Mouse (Mus musculus) limb, embryonic 14.5 days (tissue): ENCODE measurements at regions not wholly inside any gene's neighbourhood (a gene's known extent, or its start where the extent isn't known, plus 50 kb on each side); places are given as distances from the start of the nearest gene placed in this dataset.

Experiments
- ATAC-seq: fragments of 200-750 bp; cut with Nextera tagmentation; 2 replicates; pipeline ENCODE4 v1.8.0; 2017; ENCODE audit warnings: low read depth, moderate number of reproducible peaks, moderate TSS enrichment; ENCODE audit not compliant: low FRiP score
- DNase-seq: peaks from one replicate; pipeline ENCODE4 v3.0.0-alpha.2; 2015; ENCODE audit warnings: low spot score
- H3K27ac ChIP-seq: fragments of 300-500 bp; sonication (generic); replicated peaks from 2 replicates; pipeline ENCODE4 v1.5.1; 2014; ENCODE audit warnings: low read depth, mild to moderate bottlenecking, low read length, moderate library complexity, mixed read lengths
- H3K27me3 ChIP-seq: fragments of 300-500 bp; sonication (generic); 2 replicates; pipeline ENCODE4 v1.6.1; 2014; ENCODE audit warnings: low read length, mixed read lengths; ENCODE audit not compliant: control insufficient read depth, insufficient read depth
- H3K36me3 ChIP-seq: fragments of 300-500 bp; sonication (generic); 2 replicates; pipeline ENCODE4 v1.6.1; 2014; ENCODE audit warnings: mild to moderate bottlenecking, low read length, moderate library complexity, mixed read lengths; ENCODE audit not compliant: control insufficient read depth, insufficient read depth
- H3K4me1 ChIP-seq: fragments of 300-500 bp; sonication (generic); 2 replicates; pipeline ENCODE4 v1.6.1; 2014; ENCODE audit warnings: antibody characterized with exemption, low read length, mixed read lengths; ENCODE audit not compliant: control insufficient read depth, insufficient read depth
- H3K4me2 ChIP-seq: fragments of 300-500 bp; sonication (generic); replicated peaks from 2 replicates; pipeline ENCODE4 v1.6.1; 2014; ENCODE audit warnings: low read depth, mild to moderate bottlenecking, low read length, moderate library complexity; ENCODE audit not compliant: severe bottlenecking
- H3K4me3 ChIP-seq: fragments of 300-500 bp; sonication (generic); replicated peaks from 2 replicates; pipeline ENCODE4 v1.5.1; 2014; ENCODE audit warnings: low read length
- H3K9ac ChIP-seq: fragments of 300-500 bp; sonication (generic); 2 replicates; pipeline ENCODE4 v1.6.1; 2014; ENCODE audit warnings: mild to moderate bottlenecking, low read depth, low read length, moderate library complexity; ENCODE audit not compliant: severe bottlenecking
- H3K9me3 ChIP-seq: fragments of 300-500 bp; sonication (generic); 2 replicates; pipeline ENCODE4 v1.6.1; 2016; ENCODE audit warnings: low read length; ENCODE audit not compliant: control insufficient read depth
- POLR2A ChIP-seq: fragments of 200-500 bp; IDR thresholded peaks from 2 replicates; pipeline ENCODE4 v1.8.0; 2012; ENCODE audit warnings: inconsistent platforms, mild to moderate bottlenecking, moderate library complexity, borderline replicate concordance; ENCODE audit not compliant: insufficient read depth, insufficient read length; ENCODE audit errors: extremely low read depth
- WGBS: fragments of 180-500 bp; shearing (Covaris S2); extraction: QIAGEN DNeasy Blood & Tissue Kit; methylation state at CpG from one replicate; pipeline ENCODE4 v1.1.7; 2014; 5-methylcytosine and 5-hydroxymethylcytosine counted together

- Histone ChIP-seq H3K4me1 (no peaks in the 10 kb centered on the region), H3K9me3 (no peaks in the 10 kb centered on the region), H3K27me3 (no peaks in the 10 kb centered on the region), H3K9ac (no peak overlapping the region), H3K36me3 (no peaks in the 10 kb centered on the region), H3K4me3 (no peak overlapping the region), H3K27ac (no peak overlapping the region), H3K4me2 (no peak overlapping the region)
- no peak for TF ChIP-seq POLR2A
- 79% methylated on average over 1 of the region's 1 CpGs for WGBS
- no peak for ATAC-seq
- no peak for DNase-seq
These were observed 193.0 kb upstream of the Ptger4 start for GRCm38 (mm10) chr15:5437020-5437419.

- Histone ChIP-seq H3K9me3 (no peaks in the 10 kb centered on the region), H3K36me3 (no peaks in the 10 kb centered on the region), H3K27me3 (no peaks in the 10 kb centered on the region), H3K4me2 (no peak overlapping the region), H3K9ac (no peak overlapping the region), H3K27ac (no peak overlapping the region), H3K4me1 (no peaks in the 10 kb centered on the region), H3K4me3 (no peak overlapping the region)
- DNase-seq = no peak
- TF ChIP-seq POLR2A = no peak
- WGBS = 56% methylated on average over 9 of the region's 9 CpGs
- ATAC-seq = no peak
These were observed 202.2 kb upstream of the Ptger4 start for GRCm38 (mm10) chr15:5446040-5446755.

- Histone ChIP-seq H3K27ac (no peak overlapping the region), H3K9ac (no peak overlapping the region), H3K36me3 (no peaks in the 10 kb centered on the region), H3K27me3 (no peaks in the 10 kb centered on the region), H3K4me3 (no peak overlapping the region), H3K9me3 (no peaks in the 10 kb centered on the region), H3K4me1 (no peaks in the 10 kb centered on the region), H3K4me2 (no peak overlapping the region)
- WGBS = 55% methylated on average over 4 of the region's 4 CpGs
- no peak for DNase-seq
- no peak for ATAC-seq
- no peak for TF ChIP-seq POLR2A
These were observed 202.8 kb upstream of the Ptger4 start for GRCm38 (mm10) chr15:5446756-5447314.

- Histone ChIP-seq H3K9me3 (no peaks in the 10 kb centered on the region), H3K4me2 (no peak overlapping the region), H3K4me3 (no peak overlapping the region), H3K27me3 (no peaks in the 10 kb centered on the region), H3K4me1 (no peaks in the 10 kb centered on the region), H3K9ac (no peak overlapping the region), H3K27ac (no peak overlapping the region), H3K36me3 (no peaks in the 10 kb centered on the region)
- ATAC-seq (no peak), DNase-seq (no peak)
- TF ChIP-seq POLR2A = no peak
- 91% methylated on average over 2 of the region's 2 CpGs for WGBS
These were observed 203.9 kb upstream of the Ptger4 start for GRCm38 (mm10) chr15:5447707-5448496.

GRCm38 (mm10) chr15:5459083-5459482 lies 215.1 kb upstream of the Ptger4 start:
- Histone ChIP-seq H3K27me3 (no peaks in the 10 kb centered on the region), H3K36me3 (no peaks in the 10 kb centered on the region), H3K4me1 (no peaks in the 10 kb centered on the region), H3K27ac (no peak overlapping the region), H3K4me2 (no peak overlapping the region), H3K4me3 (no peak overlapping the region), H3K9ac (no peak overlapping the region), H3K9me3 (no peaks in the 10 kb centered on the region)
- 94% methylated on average over 3 of the region's 3 CpGs for WGBS
- ATAC-seq (no peak), DNase-seq (no peak)
- no peak for TF ChIP-seq POLR2A
